Mouse (Mus musculus) lung, embryonic 16.5 days (tissue): Measurements from ENCODE around the gene Alpi. TPM values are rescaled to one million over a fixed set of nuclear protein-coding genes. Genes with fewer than 3 reads are reported as not detected.

Source experiments
- ATAC-seq: fragments of 200-750 bp; cut with Nextera tagmentation; 2 replicates; pipeline ENCODE4 v1.8.0; 2017; ENCODE audit warnings: low read depth, mild to moderate bottlenecking, moderate library complexity
- H3K27ac ChIP-seq: fragments of 300-500 bp; sonication (generic); 2 replicates; pipeline ENCODE4 v1.5.1; 2014; ENCODE audit warnings: mild to moderate bottlenecking, control low read depth, low read length
- H3K27me3 ChIP-seq: fragments of 300-500 bp; sonication (generic); 2 replicates; pipeline ENCODE4 v1.6.1; 2014; ENCODE audit warnings: low read depth, low read length, mixed read lengths; ENCODE audit not compliant: control insufficient read depth, insufficient read depth
- H3K36me3 ChIP-seq: fragments of 300-500 bp; sonication (generic); 2 replicates; pipeline ENCODE4 v1.6.1; 2014; ENCODE audit warnings: low read length; ENCODE audit not compliant: control insufficient read depth, insufficient read depth
- H3K4me1 ChIP-seq: fragments of 300-500 bp; sonication (generic); replicated peaks from 2 replicates; pipeline ENCODE4 v1.6.1; 2014; ENCODE audit warnings: low read length, mixed read lengths; ENCODE audit not compliant: control insufficient read depth, insufficient read depth
- H3K4me2 ChIP-seq: fragments of 300-500 bp; sonication (generic); 2 replicates; pipeline ENCODE4 v1.6.1; 2014; ENCODE audit warnings: low read depth, low read length, control low read depth
- H3K4me3 ChIP-seq: fragments of 300-500 bp; sonication (generic); 2 replicates; pipeline ENCODE4 v1.5.1; 2014; ENCODE audit warnings: mild to moderate bottlenecking, low read length, control low read depth
- H3K9ac ChIP-seq: fragments of 300-500 bp; sonication (generic); 2 replicates; pipeline ENCODE4 v1.6.1; 2014; ENCODE audit warnings: low read length, control low read depth
- H3K9me3 ChIP-seq: fragments of 300-500 bp; sonication (generic); 2 replicates; pipeline ENCODE4 v1.6.1; 2016; ENCODE audit warnings: low read length; ENCODE audit not compliant: control insufficient read depth
- WGBS: fragments of 180-500 bp; shearing (Covaris S2); extraction: QIAGEN DNeasy Blood & Tissue Kit; methylation state at CpG from one replicate; pipeline ENCODE4 v1.1.7; 2014; 5-methylcytosine and 5-hydroxymethylcytosine counted together
- polyA plus RNA-seq: library from polyadenylated mRNA; unstranded; fragments of >200 nt; fragmentation: Nextera tagmentation; extraction: Ambion mirVana; gene quantifications from 2 replicates; pipeline ENCODE4 v1.2.1, GENCODE M21; 2015

Gene Alpi
- polyA plus RNA-seq: 0.18 TPM in 1 of 2 replicates, not detected in the other

- Histone ChIP-seq H3K9ac (no peak within 1 kb of the TSS), H3K4me1 (no peaks in the 10 kb centered on the region), H3K9me3 (no peaks in the 10 kb centered on the region), H3K4me3 (no peak within 1 kb of the TSS), H3K36me3 (no peaks in the 10 kb centered on the region), H3K27me3 (no peaks in the 10 kb centered on the region; the same call in 1 of the 2 replicates), H3K27ac (no peak within 1 kb of the TSS), H3K4me2 (no peak within 1 kb of the TSS)
- 80% methylated on average over 1 of the region's 1 CpGs for WGBS
- no peak for ATAC-seq
Measured at GRCm38 (mm10) chr1:87101411-87101810, at the start of gene Alpi. TSS of gene Alpi (minus strand) at chr1:87101606.

- Histone ChIP-seq H3K36me3 (no peaks in the 10 kb centered on the region), H3K27ac (no peak overlapping the region), H3K4me3 (no peak overlapping the region), H3K4me1 (0 out of 2 replicates have a peak, but pooled peaks cover under 1% of the 10 kb centered on the region), H3K9ac (no peak overlapping the region), H3K27me3 (peaks cover 41% of the 10 kb centered on the region), H3K9me3 (no peaks in the 10 kb centered on the region), H3K4me2 (no peak overlapping the region)
- WGBS: 33% methylated on average over 13 of the region's 13 CpGs
- ATAC-seq: no peak; the same call in 1 of the 2 replicates
Measured at GRCm38 (mm10) chr1:87149422-87149821, 48.0 kb upstream of the Alpi start.

- H3K4me1 ChIP-seq: no peaks in the 10 kb centered on the region
- no peak overlapping the region for H3K27ac ChIP-seq
- H3K36me3 ChIP-seq: no peaks in the 10 kb centered on the region
- 77% methylated on average over 10 of the region's 10 CpGs for WGBS
- H3K4me2 ChIP-seq: no peak overlapping the region
- no peaks in the 10 kb centered on the region for H3K9me3 ChIP-seq
- H3K4me3 ChIP-seq: no peak overlapping the region
- no peak overlapping the region for H3K9ac ChIP-seq
- no peak for ATAC-seq
- H3K27me3 ChIP-seq: no peaks in the 10 kb centered on the region
Measured at GRCm38 (mm10) chr1:87143141-87143540, 41.7 kb upstream of the Alpi start.

- no peak overlapping the region for H3K4me3 ChIP-seq
- no peaks in the 10 kb centered on the region for H3K4me1 ChIP-seq
- H3K9ac ChIP-seq: no peak overlapping the region
- 58% methylated on average over 9 of the region's 9 CpGs for WGBS
- no peak overlapping the region for H3K4me2 ChIP-seq
- no peaks in the 10 kb centered on the region for H3K27me3 ChIP-seq
- no peaks in the 10 kb centered on the region for H3K9me3 ChIP-seq
- H3K27ac ChIP-seq: no peak overlapping the region
- ATAC-seq: no peak
- no peaks in the 10 kb centered on the region for H3K36me3 ChIP-seq
Measured at GRCm38 (mm10) chr1:87142456-87142855, 41.0 kb upstream of the Alpi start.

- Histone ChIP-seq H3K4me1 (no peaks in the 10 kb centered on the region), H3K27me3 (no peaks in the 10 kb centered on the region), H3K9me3 (no peaks in the 10 kb centered on the region), H3K36me3 (no peaks in the 10 kb centered on the region), H3K9ac (no peak overlapping the region), H3K4me2 (no peak overlapping the region), H3K27ac (no peak overlapping the region), H3K4me3 (no peak overlapping the region)
- no peak for ATAC-seq
- WGBS: 77% methylated on average over 4 of the region's 4 CpGs
Measured at GRCm38 (mm10) chr1:87141550-87141949, 40.1 kb upstream of the Alpi start.

GRCm38 (mm10) chr1:87131803-87132202, 30.4 kb upstream of the Alpi start:
- no peak overlapping the region for H3K9ac ChIP-seq
- 79% methylated on average over 4 of the region's 4 CpGs for WGBS
- no peaks in the 10 kb centered on the region for H3K4me1 ChIP-seq
- no peak overlapping the region for H3K27ac ChIP-seq
- H3K36me3 ChIP-seq: no peaks in the 10 kb centered on the region
- H3K4me2 ChIP-seq: no peak overlapping the region
- H3K4me3 ChIP-seq: no peak overlapping the region
- H3K9me3 ChIP-seq: no peaks in the 10 kb centered on the region
- H3K27me3 ChIP-seq: peaks cover 25% of the 10 kb centered on the region
- ATAC-seq: no peak

GRCm38 (mm10) chr1:87127206-87128030, 26.0 kb upstream of the Alpi start:
- H3K9ac ChIP-seq: no peak overlapping the region
- H3K9me3 ChIP-seq: no peaks in the 10 kb centered on the region
- H3K4me3 ChIP-seq: no peak overlapping the region
- no peaks in the 10 kb centered on the region for H3K4me1 ChIP-seq
- H3K36me3 ChIP-seq: no peaks in the 10 kb centered on the region
- no peak overlapping the region for H3K27ac ChIP-seq
- peaks cover 32% of the 10 kb centered on the region for H3K27me3 ChIP-seq
- ATAC-seq: no peak
- 10% methylated on average over 43 of the region's 43 CpGs for WGBS
- H3K4me2 ChIP-seq: no peak overlapping the region

- Histone ChIP-seq H3K4me1 (no peaks in the 10 kb centered on the region), H3K9me3 (no peaks in the 10 kb centered on the region), H3K4me2 (no peak within 1 kb of the TSS), H3K9ac (no peak within 1 kb of the TSS), H3K36me3 (no peaks in the 10 kb centered on the region), H3K27ac (no peak within 1 kb of the TSS), H3K27me3 (peaks cover 32% of the 10 kb centered on the region), H3K4me3 (no peak within 1 kb of the TSS)
- 68% methylated on average over 6 of the region's 6 CpGs for WGBS
- ATAC-seq: no peak
Measured at GRCm38 (mm10) chr1:87124673-87125072, 23.3 kb upstream of the Alpi start, which contains the start of gene Akp3. TSS of gene Akp3 (plus strand) at chr1:87124973.

GRCm38 (mm10) chr1:87114784-87115183, 13.4 kb upstream of the Alpi start:
- no peaks in the 10 kb centered on the region for H3K27me3 ChIP-seq
- H3K4me2 ChIP-seq: no peak overlapping the region
- H3K9me3 ChIP-seq: no peaks in the 10 kb centered on the region
- no peaks in the 10 kb centered on the region for H3K4me1 ChIP-seq
- 72% methylated on average over 1 of the region's 1 CpGs for WGBS
- no peaks in the 10 kb centered on the region for H3K36me3 ChIP-seq
- no peak overlapping the region for H3K4me3 ChIP-seq
- no peak overlapping the region for H3K9ac ChIP-seq
- H3K27ac ChIP-seq: no peak overlapping the region
- no peak for ATAC-seq
